Mouse (Mus musculus) neural tube, embryonic 12.5 days (tissue): ENCODE measurements around the gene Slc12a8. TPM values are rescaled to one million over a fixed set of nuclear protein-coding genes. Genes with fewer than 3 reads are reported as not detected.
"Not testable (repeated sequence)": the region's sequence is repeated elsewhere in the genome, so short reads cannot be mapped to it uniquely, and the experiment has no call there.

Source experiments
- ATAC-seq: fragments of 200-750 bp; cut with Nextera tagmentation; 2 replicates; pipeline ENCODE4 v1.8.0; 2017; ENCODE audit warnings: low read depth, mild to moderate bottlenecking, moderate TSS enrichment, moderate library complexity; ENCODE audit not compliant: low FRiP score
- H3K27ac ChIP-seq: fragments of 300-500 bp; sonication (generic); 2 replicates; pipeline ENCODE4 v1.5.1; 2016
- H3K27me3 ChIP-seq: fragments of 300-500 bp; sonication (generic); replicated peaks from 2 replicates; pipeline ENCODE4 v1.6.1; 2016; ENCODE audit warnings: mild to moderate bottlenecking
- H3K36me3 ChIP-seq: fragments of 300-500 bp; sonication (generic); 2 replicates; pipeline ENCODE4 v1.6.1; 2016; ENCODE audit warnings: mild to moderate bottlenecking
- H3K4me1 ChIP-seq: fragments of 300-500 bp; sonication (generic); 2 replicates; pipeline ENCODE4 v1.6.1; 2016
- H3K4me2 ChIP-seq: fragments of 300-500 bp; sonication (generic); replicated peaks from 2 replicates; pipeline ENCODE4 v1.6.1; 2016; ENCODE audit warnings: mild to moderate bottlenecking
- H3K4me3 ChIP-seq: fragments of 300-500 bp; sonication (generic); 2 replicates; pipeline ENCODE4 v1.5.1; 2016
- H3K9ac ChIP-seq: fragments of 300-500 bp; sonication (generic); 2 replicates; pipeline ENCODE4 v1.6.1; 2016; ENCODE audit warnings: mild to moderate bottlenecking
- H3K9me3 ChIP-seq: fragments of 300-500 bp; sonication (generic); 2 replicates; pipeline ENCODE4 v1.6.1; 2016; ENCODE audit warnings: mild to moderate bottlenecking
- WGBS: fragments of 180-500 bp; shearing (Covaris S2); methylation state at CpG from one replicate; pipeline ENCODE4 v1.1.7; 2016; 5-methylcytosine and 5-hydroxymethylcytosine counted together
- polyA plus RNA-seq: library from polyadenylated mRNA; unstranded; fragments of >200 nt; fragmentation: Nextera tagmentation; extraction: Ambion mirVana; gene quantifications from 2 replicates; pipeline ENCODE4 v1.2.1, GENCODE M21; 2016

Gene Slc12a8
- 0.58 and 0.64 TPM in 2 replicates for polyA plus RNA-seq

GRCm38 (mm10) chr16:33516807-33517565, at the start of gene Slc12a8:
Slc12a8 (plus strand) TSS chr16:33517328.
- peak; percentile 33; the same call in 1 of the 2 replicates for ATAC-seq
- WGBS = 4% methylated on average over 27 of the region's 27 CpGs
- Histone ChIP-seq H3K36me3 (no peaks in the 10 kb centered on the region), H3K27me3 (no peaks in the 10 kb centered on the region), H3K27ac (no peak within 1 kb of the TSS), H3K9me3 (no peaks in the 10 kb centered on the region), H3K4me2 (peak within 1 kb of the TSS; percentile 68), H3K9ac (peak within 1 kb of the TSS; percentile 45; the same call in 1 of the 2 replicates), H3K4me3 (peak within 1 kb of the TSS; percentile 31), H3K4me1 (peaks cover 10% of the 10 kb centered on the region)

GRCm38 (mm10) chr16:33467451-33467850, 49.7 kb upstream of the Slc12a8 start:
- peaks cover 4% of the 10 kb centered on the region for H3K36me3 ChIP-seq
- H3K9me3 ChIP-seq = no peaks in the 10 kb centered on the region
- WGBS = 69% methylated on average over 6 of the region's 6 CpGs
- peaks cover 9% of the 10 kb centered on the region for H3K4me1 ChIP-seq
- H3K27ac ChIP-seq = no peak overlapping the region
- H3K9ac ChIP-seq = no peak overlapping the region
- no peak overlapping the region for H3K4me2 ChIP-seq
- no peaks in the 10 kb centered on the region for H3K27me3 ChIP-seq
- ATAC-seq = no peak
- H3K4me3 ChIP-seq = no peak overlapping the region

- H3K4me3 ChIP-seq = no peak overlapping the region
- H3K27me3 ChIP-seq = no peaks in the 10 kb centered on the region
- no peak overlapping the region for H3K9ac ChIP-seq
- no peaks in the 10 kb centered on the region for H3K9me3 ChIP-seq
- ATAC-seq = no peak
- H3K36me3 ChIP-seq = peaks cover 10% of the 10 kb centered on the region
- no peak overlapping the region for H3K27ac ChIP-seq
- H3K4me2 ChIP-seq = no peak overlapping the region
- peaks cover 5% of the 10 kb centered on the region for H3K4me1 ChIP-seq
Measured at GRCm38 (mm10) chr16:33469973-33470372, 47.2 kb upstream of the Slc12a8 start.

- H3K4me1 ChIP-seq = no peaks in the 10 kb centered on the region
- no peak overlapping the region for H3K27ac ChIP-seq
- WGBS = 97% methylated on average over 6 of the region's 6 CpGs
- no peaks in the 10 kb centered on the region for H3K9me3 ChIP-seq
- no peak overlapping the region for H3K4me2 ChIP-seq
- ATAC-seq = no peak
- peaks cover 39% of the 10 kb centered on the region for H3K36me3 ChIP-seq
- no peaks in the 10 kb centered on the region for H3K27me3 ChIP-seq
- no peak overlapping the region for H3K9ac ChIP-seq
- no peak overlapping the region for H3K4me3 ChIP-seq
Measured at GRCm38 (mm10) chr16:33474381-33474780, 42.7 kb upstream of the Slc12a8 start.

DNA sequence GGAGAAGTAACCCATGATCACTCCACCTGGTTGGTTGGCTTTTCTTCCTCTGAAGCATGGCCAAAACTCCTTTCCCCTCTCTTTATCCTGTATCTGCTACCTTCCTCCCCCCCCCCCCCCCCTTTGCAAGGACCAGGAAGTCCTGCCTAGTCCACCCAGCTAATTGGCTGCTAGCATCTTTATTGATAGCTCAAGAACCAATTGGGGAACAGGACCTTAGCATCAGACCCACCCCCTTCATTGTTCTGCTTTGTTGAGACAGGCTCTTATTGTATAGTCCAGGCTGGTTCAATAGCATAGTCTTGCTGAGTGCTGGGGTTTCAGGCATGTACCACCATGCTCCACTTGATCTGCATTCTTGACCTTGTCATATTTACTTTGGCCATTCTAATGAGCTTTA, 37.2 kb upstream of the Slc12a8 start:
- Histone ChIP-seq H3K4me1 (no peaks in the 10 kb centered on the region), H3K27me3 (no peaks in the 10 kb centered on the region), H3K4me2 (no peak overlapping the region), H3K9ac (no peak overlapping the region), H3K4me3 (no peak overlapping the region), H3K27ac (no peak overlapping the region), H3K9me3 (no peaks in the 10 kb centered on the region), H3K36me3 (peaks cover 43% of the 10 kb centered on the region)
- ATAC-seq = no peak

GRCm38 (mm10) chr16:33481148-33481547, 36.0 kb upstream of the Slc12a8 start:
- Histone ChIP-seq H3K4me1 (no peaks in the 10 kb centered on the region), H3K9ac (no peak overlapping the region), H3K4me3 (no peak overlapping the region), H3K4me2 (no peak overlapping the region), H3K36me3 (peaks cover 36% of the 10 kb centered on the region), H3K27me3 (no peaks in the 10 kb centered on the region), H3K9me3 (no peaks in the 10 kb centered on the region), H3K27ac (no peak overlapping the region)
- ATAC-seq = no peak
- WGBS = 91% methylated on average over 2 of the region's 2 CpGs

GRCm38 (mm10) chr16:33482309-33482708, 34.8 kb upstream of the Slc12a8 start:
- Histone ChIP-seq H3K9me3 (no peaks in the 10 kb centered on the region), H3K4me2 (no peak overlapping the region), H3K4me3 (no peak overlapping the region), H3K9ac (no peak overlapping the region), H3K27ac (no peak overlapping the region), H3K27me3 (no peaks in the 10 kb centered on the region), H3K4me1 (no peaks in the 10 kb centered on the region), H3K36me3 (peaks cover 24% of the 10 kb centered on the region)
- ATAC-seq = no peak
- WGBS = 95% methylated on average over 3 of the region's 3 CpGs

- 90% methylated on average over 4 of the region's 4 CpGs for WGBS
- no peak overlapping the region for H3K4me2 ChIP-seq
- H3K4me3 ChIP-seq = no peak overlapping the region
- no peak for ATAC-seq
- H3K27ac ChIP-seq = no peak overlapping the region
- H3K9ac ChIP-seq = no peak overlapping the region
- H3K27me3 ChIP-seq = no peaks in the 10 kb centered on the region
- H3K9me3 ChIP-seq = no peaks in the 10 kb centered on the region
- peaks cover 30% of the 10 kb centered on the region for H3K36me3 ChIP-seq
- H3K4me1 ChIP-seq = no peaks in the 10 kb centered on the region
Measured at GRCm38 (mm10) chr16:33487709-33488108, 29.4 kb upstream of the Slc12a8 start.

- ATAC-seq = no peak
- Histone ChIP-seq H3K4me2 (no peak overlapping the region), H3K9ac (no peak overlapping the region), H3K27ac (no peak overlapping the region), H3K27me3 (no peaks in the 10 kb centered on the region), H3K4me1 (no peaks in the 10 kb centered on the region), H3K4me3 (no peak overlapping the region), H3K36me3 (peaks cover 30% of the 10 kb centered on the region), H3K9me3 (no peaks in the 10 kb centered on the region)
- WGBS = 90% methylated on average over 4 of the region's 4 CpGs
Measured at GRCm38 (mm10) chr16:33494374-33494773, 22.8 kb upstream of the Slc12a8 start.

DNA sequence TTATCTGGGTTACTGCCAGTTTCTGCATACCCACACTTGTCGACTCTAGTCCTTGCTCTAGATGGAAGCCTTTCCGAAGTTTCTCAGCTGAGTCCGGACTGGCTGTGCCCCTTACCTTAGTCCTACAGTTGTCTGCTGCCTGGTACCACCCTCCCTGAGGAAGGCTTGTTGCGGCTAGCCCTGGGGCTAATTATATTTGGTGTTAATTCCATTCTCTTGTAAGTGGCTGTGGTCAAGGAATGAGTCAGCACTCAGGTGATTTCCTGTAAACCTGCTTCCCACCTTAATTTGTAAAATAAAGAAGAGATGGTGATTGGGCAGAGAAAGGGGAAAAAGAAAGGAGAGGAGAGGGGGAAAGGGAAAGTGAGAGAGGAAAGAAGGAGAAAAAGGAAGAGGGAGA, 9.0 kb upstream of the Slc12a8 start:
- no peaks in the 10 kb centered on the region for H3K4me1 ChIP-seq
- H3K36me3 ChIP-seq = peaks cover 6% of the 10 kb centered on the region
- no peaks in the 10 kb centered on the region for H3K27me3 ChIP-seq
- H3K9me3 ChIP-seq = no peaks in the 10 kb centered on the region
- no peak overlapping the region for H3K27ac ChIP-seq
- no peak overlapping the region for H3K4me2 ChIP-seq
- H3K4me3 ChIP-seq = no peak overlapping the region
- no peak overlapping the region for H3K9ac ChIP-seq
- no peak for ATAC-seq
- WGBS = 90% methylated on average over 4 of the region's 4 CpGs

DNA sequence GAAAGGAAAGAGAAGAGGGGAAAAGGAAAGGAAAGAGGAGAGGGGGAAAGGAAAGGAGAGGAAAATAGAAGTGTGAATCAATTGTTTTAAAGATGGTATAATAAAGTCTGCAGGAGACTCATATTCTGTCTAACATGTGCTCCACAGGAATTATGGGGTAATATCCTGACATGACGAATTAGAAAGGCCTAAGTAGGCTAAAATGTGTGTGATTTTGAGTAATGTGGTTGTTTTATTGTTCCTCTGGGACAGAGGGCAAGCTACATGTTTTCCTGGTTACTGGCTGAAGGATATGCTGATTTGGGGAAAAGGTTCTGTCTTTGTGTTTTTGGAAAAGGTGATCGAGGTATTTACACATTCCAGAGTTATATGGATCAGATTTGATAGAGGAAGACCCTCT, 7.9 kb upstream of the Slc12a8 start:
- not testable (repeated sequence) for H3K4me3 ChIP-seq, ATAC-seq
- WGBS = 81% methylated on average over 2 of the region's 2 CpGs

DNA sequence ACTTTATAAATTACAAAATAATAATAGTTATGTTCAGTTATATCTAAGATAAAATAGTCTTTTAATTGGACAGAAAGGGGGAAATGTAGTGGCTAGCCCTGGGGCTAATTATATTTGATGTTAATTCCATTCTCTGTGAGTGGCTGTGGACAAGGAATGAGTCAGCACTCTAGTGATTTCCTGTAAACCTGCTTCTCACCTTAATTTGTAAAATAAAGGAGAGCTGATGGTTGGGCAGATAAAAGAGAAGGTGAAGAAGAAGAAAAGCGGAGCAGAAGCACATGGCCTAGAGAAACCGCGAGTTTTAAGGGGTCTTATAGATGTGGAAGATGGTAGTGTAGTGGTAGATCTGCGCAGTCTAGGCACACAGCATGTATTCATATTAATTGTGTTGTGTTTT, 6.3 kb upstream of the Slc12a8 start:
- not testable (repeated sequence) for H3K4me3 ChIP-seq, H3K36me3 ChIP-seq, H3K4me2 ChIP-seq, H3K4me1 ChIP-seq, H3K27ac ChIP-seq, ATAC-seq, H3K9ac ChIP-seq, H3K27me3 ChIP-seq, H3K9me3 ChIP-seq
- WGBS = 92% methylated on average over 4 of the region's 4 CpGs

More for the DNA sequence above, 7.9 kb upstream of the Slc12a8 start:
- H3K4me2 ChIP-seq, H3K9ac ChIP-seq, H3K4me1 ChIP-seq, H3K9me3 ChIP-seq, H3K27me3 ChIP-seq, H3K36me3 ChIP-seq, H3K27ac ChIP-seq: not testable (repeated sequence)

GRCm38 (mm10) chr16:33512555-33512954, 4.6 kb upstream of the Slc12a8 start:
- Histone ChIP-seq H3K27ac (no peak overlapping the region), H3K36me3 (no peaks in the 10 kb centered on the region), H3K9ac (no peak overlapping the region), H3K4me1 (peaks cover 10% of the 10 kb centered on the region), H3K27me3 (no peaks in the 10 kb centered on the region), H3K4me2 (no peak overlapping the region), H3K4me3 (no peak overlapping the region), H3K9me3 (no peaks in the 10 kb centered on the region)
- ATAC-seq = no peak
- 86% methylated on average over 6 of the region's 6 CpGs for WGBS
